Mouse (Mus musculus) embryonic fibroblast, embryonic 13.5 days (primary cell): ENCODE data around the gene Thada.

Experiments used
- CTCF ChIP-seq: IDR thresholded peaks from 2 replicates; pipeline ENCODE4 v1.5.1; 2011; ENCODE audit warnings: mild to moderate bottlenecking, control low read depth, low read length, moderate library complexity, borderline replicate concordance; ENCODE audit not compliant: insufficient read depth
- POLR2A ChIP-seq: IDR thresholded peaks from 2 replicates; pipeline ENCODE4 v1.6.1; 2011; ENCODE audit warnings: low read depth, mild to moderate bottlenecking, control low read depth, low read length, moderate library complexity

- TF ChIP-seq CTCF (no peak), POLR2A (no peak)
These were observed 307.6 kb downstream of the Thada start for GRCm38 (mm10) chr17:84158461-84158795.
